Mouse (Mus musculus): ENCODE data around the gene Ngfr.
"Not testable (repeated sequence)": the region's sequence is repeated elsewhere in the genome, so short reads cannot be mapped to it uniquely, and the experiment has no call there.

Ngfr gene

DNA sequence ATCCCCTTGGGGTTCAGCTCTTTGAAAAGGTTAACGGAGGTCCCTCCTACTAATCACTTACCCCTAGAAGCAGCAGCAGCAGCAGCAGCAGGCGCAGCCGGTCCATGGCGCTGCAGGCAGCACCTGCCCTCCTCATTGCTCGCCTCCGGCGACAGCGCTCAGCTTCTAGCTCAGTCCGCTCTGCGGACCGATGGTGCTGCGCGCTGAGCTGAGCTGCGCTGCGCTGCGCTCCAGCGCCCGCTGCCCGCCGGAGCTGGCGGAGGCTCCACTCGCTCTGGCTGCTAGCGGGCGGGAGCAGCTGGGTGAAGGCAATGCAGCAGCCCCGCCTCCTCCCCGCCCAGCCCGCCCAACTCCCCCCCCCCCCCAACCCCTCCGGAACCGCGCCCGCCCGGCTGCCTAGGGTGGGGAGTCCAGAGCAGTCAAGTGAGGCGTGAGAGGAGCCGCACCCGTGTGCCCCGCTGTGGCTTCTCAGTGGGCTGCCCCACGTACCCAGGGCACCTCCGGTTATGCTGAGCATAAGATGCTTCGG is at the start of gene Ngfr:
Ngfr (minus strand) TSS at position 313 of the 529 bp plus-strand sequence.
- no peak for DNase-seq (ENCODE audit: low read depth)

DNA sequence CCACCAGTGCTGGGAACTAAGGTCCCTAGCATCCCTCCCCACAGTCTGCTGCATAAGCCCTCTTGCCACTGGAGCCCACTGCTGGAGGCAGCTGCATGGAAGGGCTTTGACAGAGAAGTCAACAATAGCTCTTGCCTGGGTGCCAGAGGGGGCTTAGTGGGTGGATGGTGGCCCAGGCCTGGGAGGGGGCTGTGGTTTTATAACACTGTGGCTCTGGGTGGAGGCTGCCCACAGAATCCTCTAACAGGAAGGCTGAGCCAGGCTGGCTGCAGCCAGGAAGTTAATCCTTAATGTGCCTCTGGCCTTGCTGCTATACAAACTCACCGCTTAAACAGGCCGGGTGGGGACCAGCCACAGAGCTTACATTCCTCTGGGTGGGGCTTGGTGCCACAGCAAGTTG is 47.5 kb upstream of the Ngfr start:
- no peak for DNase-seq (ENCODE audit: low read depth)

DNA sequence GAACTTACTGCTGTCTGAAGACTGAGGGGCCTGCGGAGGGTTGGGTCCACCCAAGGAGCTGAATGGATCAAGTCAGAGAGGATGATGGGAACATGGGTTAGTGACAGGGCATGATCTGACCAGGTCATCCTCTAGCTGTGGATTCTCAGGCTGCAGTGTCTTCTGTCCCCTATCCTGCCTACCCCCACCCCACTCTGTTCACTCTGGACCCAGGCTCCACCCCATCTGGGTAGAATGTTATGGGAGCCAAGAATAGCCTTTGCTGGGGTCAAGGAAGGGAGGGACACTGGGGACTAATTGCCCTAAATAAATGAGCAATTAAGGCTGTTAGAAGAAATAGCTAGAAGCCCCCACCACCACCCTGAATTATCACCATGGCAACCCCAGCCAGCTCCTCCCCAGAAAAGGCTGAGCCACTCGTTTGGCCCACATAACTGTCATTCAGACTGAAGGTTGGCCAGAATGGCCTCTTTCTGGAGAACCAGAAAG is 46.0 kb upstream of the Ngfr start:
- DNase-seq (ENCODE audit: low read depth) = no peak

DNA sequence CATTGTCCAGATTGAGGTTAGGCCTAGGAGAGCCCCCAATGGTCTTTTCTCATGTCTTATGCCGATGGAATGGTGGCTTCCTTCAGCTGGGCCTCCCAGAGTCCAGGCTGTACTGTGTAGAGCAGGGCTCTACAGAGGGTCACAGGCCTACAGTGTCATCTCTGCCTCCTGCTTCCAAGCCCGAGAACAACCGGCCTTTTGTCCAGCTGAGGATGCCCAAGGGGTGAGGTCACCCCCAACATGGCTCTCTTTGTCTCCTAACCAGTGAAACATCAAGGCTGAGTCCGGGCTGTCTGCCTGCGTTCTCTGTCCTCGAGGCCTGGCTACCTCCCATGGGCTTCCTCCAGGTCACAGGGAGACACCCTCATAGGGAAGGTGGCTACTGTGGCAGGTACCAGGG is 44.9 kb upstream of the Ngfr start:
- no peak for DNase-seq (ENCODE audit: low read depth)

DNA sequence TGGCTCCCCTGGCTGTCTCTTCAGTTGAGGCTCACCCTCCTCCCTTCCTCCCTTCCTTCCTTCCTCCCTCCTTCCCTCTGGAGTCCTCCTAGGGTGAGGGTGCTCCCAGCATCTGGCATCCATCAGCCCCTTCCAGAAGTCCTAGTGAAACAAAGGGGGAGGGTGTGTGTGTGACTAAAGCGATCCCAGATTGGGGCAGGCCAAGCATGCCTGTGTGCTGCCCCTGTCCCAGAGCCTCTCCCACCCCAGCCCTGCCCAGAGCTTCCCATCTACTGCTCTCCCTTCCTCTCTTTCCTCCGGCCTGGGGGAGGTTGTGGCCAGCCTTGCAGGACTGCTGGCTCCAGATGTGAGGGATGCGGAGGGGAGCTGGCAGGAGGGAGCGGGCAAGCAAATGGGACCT is 43.8 kb upstream of the Ngfr start:
- no peak for DNase-seq (ENCODE audit: low read depth)

DNA sequence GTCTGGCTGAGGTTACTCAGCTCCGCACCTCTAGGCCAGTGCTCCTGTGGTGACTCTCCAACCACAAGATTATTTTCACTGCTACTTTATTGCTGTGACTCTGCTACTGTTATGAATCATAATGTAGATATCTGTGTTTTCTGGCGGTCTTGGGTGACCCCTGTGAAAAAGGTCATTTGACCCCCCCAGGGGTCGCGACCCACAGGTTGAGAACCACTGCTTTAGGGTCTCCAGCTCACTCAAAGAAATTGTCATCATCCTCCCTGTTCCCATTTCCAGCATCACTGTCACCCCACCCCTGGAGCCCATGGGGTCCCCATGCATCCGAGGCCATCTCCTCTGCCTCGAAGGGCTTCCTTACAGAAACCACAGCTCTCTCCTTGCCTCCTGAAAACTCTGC is 43.0 kb upstream of the Ngfr start:
- DNase-seq (ENCODE audit: low read depth) = no peak

DNA sequence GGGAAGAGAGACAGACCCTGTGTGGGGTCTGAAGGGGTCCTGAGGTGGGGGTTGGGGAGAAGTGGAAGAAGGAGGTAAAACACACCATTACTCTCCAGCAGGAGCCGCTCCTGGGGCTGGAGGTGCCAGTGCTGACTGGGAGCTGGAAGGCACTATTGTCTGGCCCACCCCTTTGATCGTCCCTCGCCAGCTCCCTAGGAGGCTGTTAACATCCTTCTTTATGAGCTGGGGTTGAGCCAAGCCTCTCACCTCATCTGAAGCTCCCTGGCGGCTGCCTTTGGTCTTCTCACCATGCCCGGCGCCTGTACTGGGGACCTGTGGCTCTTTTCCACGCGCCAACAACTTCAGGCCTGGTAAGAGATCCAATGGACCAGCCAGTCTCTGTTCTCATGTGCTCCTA is 34.9 kb upstream of the Ngfr start:
- no peak for DNase-seq (ENCODE audit: low read depth)

DNA sequence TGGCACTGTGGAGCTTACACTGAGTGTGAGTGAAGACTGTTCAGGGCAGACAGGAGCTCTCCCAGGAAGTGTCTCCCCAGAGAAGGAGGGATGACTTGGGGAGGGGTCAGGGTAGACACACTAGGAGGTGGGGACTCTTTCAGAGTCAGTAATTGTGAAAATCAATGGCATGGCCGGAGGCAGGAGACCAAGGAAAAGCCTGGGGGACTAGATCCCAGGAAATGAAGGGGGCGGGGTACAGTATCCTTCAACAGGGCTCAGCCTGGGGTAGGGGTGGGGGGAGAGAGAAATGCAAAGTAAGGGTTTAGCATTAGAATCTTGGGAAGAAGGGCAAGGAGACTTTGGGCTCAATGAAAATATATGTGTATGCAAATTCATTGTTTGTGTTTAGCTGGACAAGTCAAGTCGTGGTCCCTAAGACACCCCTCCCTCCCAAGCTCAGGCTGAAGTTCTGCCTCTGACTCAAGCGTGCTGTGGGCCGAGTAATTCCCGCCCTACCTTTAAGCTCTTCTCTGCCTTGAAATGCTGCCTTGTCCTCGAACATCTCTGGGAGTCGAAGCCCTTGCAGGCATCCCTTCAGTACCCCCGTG is 34.1 kb upstream of the Ngfr start:
- DNase-seq (ENCODE audit: low read depth) = no peak

DNA sequence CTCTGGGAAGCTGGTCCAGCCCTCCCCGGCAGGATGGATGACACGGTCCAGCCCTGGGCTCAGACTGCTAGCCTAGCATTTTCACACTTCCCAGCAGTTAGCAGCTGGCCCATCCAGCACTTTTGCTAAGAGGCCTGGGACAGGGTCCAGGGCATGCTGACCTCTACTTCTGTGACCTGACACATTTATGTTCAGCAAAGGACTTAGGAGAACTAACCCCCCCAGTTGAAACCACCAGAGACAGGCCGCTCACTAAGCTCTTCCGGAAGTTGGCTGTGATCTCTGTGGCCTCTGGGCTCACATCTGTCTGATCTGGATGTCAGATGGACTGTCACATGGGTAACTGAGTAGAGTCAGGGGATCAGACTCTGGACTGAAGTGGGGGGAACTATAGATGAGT is 33.5 kb upstream of the Ngfr start:
- no peak for DNase-seq (ENCODE audit: low read depth)

DNA sequence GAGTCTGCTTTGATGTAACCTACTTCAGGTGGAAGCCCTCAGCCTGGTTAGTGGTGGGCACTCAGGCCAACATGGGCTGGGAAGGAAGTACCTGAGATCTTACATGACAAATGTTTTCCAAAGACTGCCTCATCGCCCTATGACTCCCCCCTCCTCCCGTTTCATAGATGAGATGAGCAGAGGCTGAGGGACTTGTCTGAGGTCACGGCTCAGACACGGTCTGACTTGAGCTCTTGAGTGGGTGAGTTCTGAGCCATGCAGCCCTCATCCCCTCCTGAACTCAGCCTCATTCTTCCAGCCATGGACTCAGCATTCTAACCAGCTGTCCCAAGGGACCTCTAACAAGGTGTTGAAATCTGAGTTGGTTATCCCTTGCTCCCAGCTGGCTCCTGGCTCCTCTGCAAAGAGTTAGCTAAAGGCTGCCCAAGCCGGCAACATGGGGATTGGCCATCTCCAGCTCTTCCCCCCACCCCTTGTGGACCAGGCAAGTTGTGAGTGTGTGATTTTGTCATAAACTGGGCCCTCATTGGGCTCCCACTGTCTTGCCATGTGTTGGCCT is 32.4 kb upstream of the Ngfr start:
- DNase-seq (ENCODE audit: low read depth) = no peak

DNA sequence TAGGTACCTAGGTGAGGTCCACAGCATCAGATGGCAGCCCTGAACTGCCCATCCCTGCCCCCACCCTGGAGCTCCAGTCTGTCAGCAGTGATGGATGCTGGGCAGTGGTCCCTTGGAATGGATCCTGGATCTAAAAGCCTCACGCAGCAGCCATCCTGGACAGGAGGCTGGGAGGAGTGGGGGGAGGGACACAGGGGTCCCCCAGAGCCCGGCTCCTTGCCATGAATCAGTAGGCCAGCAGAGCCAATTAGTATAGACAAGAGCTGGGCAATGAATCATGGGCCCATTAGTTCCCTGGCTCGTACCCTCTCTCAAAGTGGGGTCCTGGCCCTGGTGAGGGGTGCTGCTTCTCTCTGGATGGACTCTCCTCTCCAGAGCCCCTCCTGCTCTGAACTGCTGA is 31.5 kb upstream of the Ngfr start:
- DNase-seq (ENCODE audit: low read depth) = no peak

DNA sequence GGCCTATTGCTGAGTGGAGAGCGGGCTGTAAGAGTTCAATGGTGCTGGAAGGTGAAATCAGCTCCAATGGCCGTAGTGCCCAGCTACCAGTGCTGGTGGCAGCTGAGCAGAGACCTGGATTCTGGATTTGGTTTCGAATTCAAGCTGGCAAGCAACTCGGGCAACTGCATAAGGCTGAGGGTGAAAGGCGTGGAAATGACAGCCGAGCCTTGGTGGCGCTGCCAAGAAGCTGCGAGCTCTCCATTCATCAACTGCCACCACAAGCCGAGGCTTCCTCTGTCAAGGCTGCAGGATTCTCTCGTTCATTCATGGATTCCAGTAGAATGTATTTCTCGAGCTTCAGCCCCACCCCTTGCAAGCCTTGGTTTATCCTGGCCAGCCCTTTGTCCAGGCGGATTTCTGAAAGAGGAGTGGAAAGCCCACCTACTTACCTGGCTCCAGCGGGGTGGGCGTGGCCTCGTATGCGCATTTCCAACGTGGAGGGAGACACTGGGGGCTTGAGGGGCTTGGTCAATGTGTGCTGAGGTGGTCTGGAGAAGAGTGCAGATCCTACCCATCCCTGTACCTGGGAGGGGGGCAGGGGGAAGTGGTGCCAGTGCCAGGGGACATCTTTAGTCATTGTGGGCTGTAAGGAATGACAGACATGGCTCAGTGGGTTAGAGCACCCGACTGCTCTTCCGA is 30.4 kb upstream of the Ngfr start:
- no peak for DNase-seq (ENCODE audit: low read depth)

DNA sequence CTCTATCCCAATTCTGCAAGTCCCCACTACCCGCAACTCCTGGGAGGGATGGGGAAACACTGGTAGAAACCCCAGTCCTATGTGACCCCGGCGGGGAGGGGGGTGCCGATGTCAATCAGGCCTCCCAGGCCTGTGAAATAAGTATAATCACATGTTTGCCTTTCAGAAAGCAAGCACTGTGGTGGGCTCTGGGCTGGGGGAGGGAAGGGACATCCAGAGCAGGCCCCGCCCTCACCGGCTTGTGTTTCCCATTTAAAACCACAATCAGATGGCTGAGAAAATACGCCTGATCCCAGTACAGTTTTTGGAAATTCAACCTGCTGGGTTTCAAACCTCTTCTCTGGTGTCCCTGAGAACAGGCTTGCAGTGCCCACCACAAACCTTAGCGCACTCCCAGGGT is 27.2 kb upstream of the Ngfr start:
- DNase-seq (ENCODE audit: low read depth) = no peak

DNA sequence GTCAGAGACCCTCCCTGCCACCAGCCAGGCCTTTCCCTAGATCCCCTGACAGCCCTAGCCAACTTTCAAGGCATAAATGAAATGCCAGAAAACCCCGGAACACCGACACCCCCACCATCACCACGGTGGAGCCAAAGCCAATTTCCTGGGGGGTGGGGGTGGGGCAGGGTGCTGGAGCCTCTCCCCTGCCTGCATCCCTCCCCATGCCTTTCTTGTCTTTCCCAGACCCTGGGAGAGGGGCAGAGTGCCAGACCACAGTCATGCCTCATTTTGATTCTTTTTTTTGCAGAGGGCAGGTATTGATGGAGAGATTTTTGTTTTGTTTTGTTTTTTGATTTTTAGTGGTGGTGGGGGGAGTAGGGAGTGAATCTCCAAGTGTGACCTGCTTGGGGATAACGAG is 23.7 kb upstream of the Ngfr start:
- DNase-seq (ENCODE audit: low read depth) = no peak

DNA sequence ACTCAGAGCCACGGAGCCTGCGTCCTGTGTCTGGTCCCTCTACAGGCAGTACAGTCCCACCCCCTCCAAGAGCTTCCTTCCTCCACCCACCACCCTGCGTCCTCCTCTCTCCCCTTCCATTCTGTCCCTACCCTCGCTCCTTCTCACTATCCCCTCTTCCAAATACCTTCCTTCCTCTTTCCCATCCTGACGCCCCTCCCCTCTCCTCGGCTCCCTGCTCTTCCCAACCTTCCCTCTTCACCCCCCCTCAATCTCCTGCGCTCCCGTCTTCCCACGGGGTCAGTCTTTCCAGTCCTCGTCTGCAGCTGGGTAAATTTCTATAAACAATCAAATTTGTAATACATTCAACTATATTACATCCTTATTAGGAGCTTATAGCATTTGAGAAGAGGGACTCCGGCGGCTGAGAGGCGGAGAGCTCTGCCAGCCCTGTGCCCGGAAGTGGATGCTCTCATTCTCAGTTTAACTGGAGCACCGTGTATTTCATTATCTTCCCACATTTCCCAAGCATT is 22.9 kb upstream of the Ngfr start:
- no peak for DNase-seq (ENCODE audit: low read depth)

DNA sequence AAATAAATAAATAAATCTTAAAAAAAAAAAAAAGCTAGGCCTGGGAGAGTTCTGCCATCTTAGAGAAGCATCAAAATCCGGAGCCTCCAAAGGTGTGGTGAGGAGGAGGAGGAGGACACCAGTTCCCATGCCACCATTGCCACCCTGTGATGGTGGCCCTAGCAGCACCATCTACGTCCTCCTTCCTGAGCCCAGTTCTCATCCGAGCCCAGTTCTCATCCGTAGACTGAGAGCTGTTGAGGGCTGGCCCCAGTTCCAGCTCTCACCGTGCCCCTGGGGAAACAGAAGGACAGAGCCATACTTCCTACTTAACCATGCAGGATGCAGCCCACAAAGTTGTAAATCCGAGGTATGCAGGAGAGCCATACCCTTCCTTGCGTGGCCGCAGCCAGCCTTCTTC is 22.4 kb upstream of the Ngfr start:
- no peak for DNase-seq (ENCODE audit: low read depth)

DNA sequence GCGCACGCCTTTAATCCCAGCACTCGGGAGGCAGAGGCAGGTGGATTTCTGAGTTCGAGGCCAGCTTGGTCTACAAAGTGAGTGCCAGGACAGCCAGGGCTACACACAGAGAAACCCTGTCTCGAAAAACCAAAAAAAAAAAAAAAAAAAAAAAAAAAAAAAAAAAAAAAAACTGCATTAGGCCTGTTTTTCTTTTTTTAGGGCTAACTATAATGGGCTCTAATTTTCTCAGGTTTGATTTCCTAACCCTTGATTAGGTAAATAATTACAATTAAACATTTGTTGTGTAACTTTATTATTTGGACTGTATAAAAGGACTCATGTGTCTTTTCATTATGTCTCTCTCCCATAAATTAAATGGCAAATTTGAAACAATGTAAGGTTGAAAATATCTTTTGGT is 19.8 kb upstream of the Ngfr start:
- not testable (repeated sequence) for DNase-seq (ENCODE audit: low read depth)

DNA sequence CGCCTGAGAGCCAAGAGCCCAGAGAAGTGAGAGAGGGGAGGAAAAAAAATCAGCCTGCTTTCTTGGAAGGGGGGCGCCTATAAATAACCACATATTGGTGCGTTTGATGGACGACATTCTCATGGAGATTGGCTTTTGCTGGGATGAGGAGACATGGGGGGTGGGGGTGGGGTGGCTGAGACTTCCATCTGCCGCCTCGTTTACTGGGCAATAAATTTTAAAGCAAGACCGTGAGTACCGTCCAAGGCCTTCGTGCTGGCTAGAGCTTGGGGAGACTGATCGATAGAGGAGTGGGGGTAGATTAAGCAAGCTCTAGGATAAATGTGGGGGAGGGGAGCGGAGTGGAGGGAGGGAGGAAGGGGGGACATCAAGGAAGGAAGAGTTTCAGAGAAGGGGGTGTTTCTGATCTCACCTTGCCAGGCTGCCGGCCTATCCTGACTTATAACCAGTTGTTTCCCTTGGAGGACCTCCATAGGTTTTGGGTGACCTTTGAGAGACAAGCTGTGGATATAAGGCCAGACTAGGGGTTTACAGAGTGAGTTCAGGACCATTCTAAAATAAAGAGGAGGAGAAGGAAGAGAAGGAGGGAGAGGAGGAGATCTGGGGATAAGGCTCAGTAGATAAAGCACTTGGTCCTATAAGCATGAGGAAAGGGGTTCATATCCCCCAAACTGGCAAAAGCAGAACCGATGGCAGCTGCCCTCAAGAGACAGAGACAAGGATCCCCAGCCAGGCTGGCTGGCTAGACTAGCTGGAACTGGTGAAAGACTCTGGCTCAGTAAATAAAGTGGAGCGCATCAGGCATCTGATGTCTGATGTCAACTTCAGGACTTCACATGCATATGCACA is 10.9 kb upstream of the Ngfr start:
- DNase-seq (ENCODE audit: low read depth) = no peak

DNA sequence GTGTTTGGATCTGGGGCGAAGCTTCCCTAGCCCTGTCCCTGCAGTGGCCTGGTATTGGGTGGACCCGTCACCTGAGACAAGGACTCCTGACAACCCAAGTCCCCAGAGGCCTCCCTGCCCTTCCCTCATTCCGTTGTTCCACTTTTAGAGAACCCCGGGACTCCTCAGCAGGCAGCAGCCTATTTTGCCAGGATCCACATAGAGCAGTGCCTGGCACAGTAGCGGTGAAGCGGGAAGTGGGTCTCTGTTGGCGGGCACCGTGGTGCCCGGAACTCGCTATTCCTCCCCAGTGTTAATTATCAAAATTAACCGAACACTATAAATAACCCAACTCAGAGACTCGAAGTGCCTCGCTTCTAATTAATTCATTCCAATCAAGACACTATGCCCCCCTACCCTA is 10.2 kb upstream of the Ngfr start:
- no peak for DNase-seq (ENCODE audit: low read depth)

DNA sequence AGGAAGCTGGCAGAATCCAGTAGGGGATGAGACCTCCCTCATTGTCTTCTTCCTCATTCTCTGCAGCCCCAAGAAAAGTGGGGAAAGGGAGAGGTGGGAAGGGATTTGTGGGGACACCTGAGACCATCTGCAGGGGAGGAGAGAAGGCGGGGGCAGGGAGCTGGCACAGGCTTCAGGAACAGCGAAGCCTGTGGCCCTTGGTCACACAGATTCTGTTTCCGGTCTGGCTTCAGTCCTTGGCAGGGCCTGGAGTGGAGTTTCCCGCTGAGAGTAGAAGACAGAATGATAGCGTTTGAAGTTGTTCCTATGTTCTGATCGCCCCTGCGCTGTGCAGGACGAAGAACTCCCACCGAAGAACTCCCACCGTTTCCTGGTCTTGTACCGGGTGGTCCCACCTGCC is 9.2 kb upstream of the Ngfr start:
- DNase-seq (ENCODE audit: low read depth) = no peak

DNA sequence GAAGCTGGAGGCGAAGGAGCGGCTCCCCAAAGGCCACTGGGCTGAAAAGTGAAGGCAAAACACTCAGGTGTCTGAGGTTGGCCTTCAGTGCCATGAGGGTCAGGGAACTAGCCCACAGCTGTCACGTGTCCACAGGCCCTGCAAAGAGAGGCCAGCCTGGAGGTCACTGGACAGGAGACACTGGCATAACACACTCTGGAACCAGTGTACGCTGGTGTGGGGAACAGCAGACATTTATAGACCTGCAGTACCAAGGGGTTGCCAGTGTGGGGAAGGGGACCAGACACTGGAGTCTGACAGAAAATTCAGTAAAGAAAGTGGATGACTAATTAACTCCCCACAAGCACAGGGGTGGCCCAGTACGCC is 8.6 kb upstream of the Ngfr start:
- no peak for DNase-seq (ENCODE audit: low read depth)

DNA sequence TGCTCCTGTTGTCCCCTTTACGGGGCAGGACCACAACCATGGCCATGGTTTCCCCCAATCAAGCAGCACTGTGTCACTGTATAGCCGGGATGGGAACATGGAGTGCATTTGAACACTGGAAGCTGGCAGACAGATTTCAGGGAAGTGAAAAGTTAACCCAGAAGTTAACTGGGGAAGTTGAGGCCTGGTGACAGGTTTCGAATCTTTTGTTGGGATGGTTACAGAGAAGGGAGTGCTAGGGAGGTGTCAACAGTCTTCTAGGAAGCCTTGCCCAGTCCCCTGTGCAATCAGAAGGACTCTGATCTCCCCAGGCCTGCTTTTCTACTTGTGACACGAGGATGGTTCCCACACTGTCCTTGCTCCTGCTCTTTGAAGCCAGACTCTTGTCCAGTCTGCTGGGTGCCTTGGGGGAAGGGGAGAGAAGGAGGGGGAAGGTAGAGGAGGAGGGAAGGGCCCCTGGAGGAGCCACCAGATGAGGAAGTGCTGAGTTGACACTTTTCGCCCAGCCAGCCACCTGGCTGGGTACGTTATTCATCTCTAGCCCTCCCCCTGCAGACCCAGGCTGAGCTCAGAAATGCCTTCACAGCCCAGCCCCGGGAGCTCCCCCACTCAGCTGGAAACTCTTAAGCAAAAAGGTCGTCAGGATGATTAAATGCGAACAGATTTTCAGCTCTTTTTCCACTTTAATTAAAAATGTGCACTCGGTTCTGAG is 8.1 kb upstream of the Ngfr start:
- DNase-seq (ENCODE audit: low read depth) = no peak
